Mouse (Mus musculus): ENCODE measurements around the gene Dcaf1. TPM values are rescaled to one million over a fixed set of nuclear protein-coding genes. Genes with fewer than 3 reads are reported as not detected.

The Dcaf1 gene
- total and polyA plus RNA-seq, 3 experiments = 40.9 to 43.9 (median 42.9) TPM

- TF ChIP-seq HCFC1 (IDR thresholded peaks at IDR 0.05; ENCODE audit: low read depth, low read length) = peak; percentile 78
- TF ChIP-seq MYC (IDR thresholded peaks at IDR 0.05; ENCODE audit: low read depth, low read length) = no peak; the same call in 1 of the 2 replicates
- peak; percentile 98 for TF ChIP-seq USF1 (IDR thresholded peaks at IDR 0.05; ENCODE audit: low read depth, low read length)
- TF ChIP-seq MAX (IDR thresholded peaks at IDR 0.05; ENCODE audit: low read length) = peak; percentile 98
- no peak for TF ChIP-seq ZNF384 (IDR thresholded peaks at IDR 0.05; ENCODE audit: low read depth, low read length)
- TF ChIP-seq E2F4 (IDR thresholded peaks at IDR 0.05; ENCODE audit: insufficient replicate concordance, low read depth, low read length) = no peak
- TF ChIP-seq NRF1 (IDR thresholded peaks at IDR 0.05; ENCODE audit: low read depth, low read length) = peak; percentile 82
- peak; percentile 73 for TF ChIP-seq POLR2A (IDR thresholded peaks at IDR 0.05; ENCODE audit: low read depth, low read length)
- TF ChIP-seq RCOR1 (conservative IDR thresholded peaks at IDR 0.05; ENCODE audit: low read depth, low read length) = no peak
- no peak for TF ChIP-seq ETS1 (conservative IDR thresholded peaks at IDR 0.05; ENCODE audit: low read depth, low read length)
- TF ChIP-seq MEF2A (IDR thresholded peaks at IDR 0.05; ENCODE audit: borderline replicate concordance, low read depth, low read length) = peak; percentile 78; the same call in 1 of the 2 replicates
- no peak; the same call in 1 of the 2 replicates for TF ChIP-seq ZMIZ1 (IDR thresholded peaks at IDR 0.05; ENCODE audit: low read depth, low read length)
Measured at GRCm38 (mm10) chr9:106886828-106887702, 65.4 kb downstream of the Dcaf1 start, which contains the start of gene Rbm15b (continued).

GRCm38 (mm10) chr9:106888346-106888745 lies 66.7 kb downstream of the Dcaf1 start:
- peaks cover 18 to 63% of the 10 kb centered on the region in 2 experiments for H3K4me1 ChIP-seq (ENCODE audit: control insufficient read depth in 1 of 2, insufficient read depth in 2 of 2)
- H3K27ac ChIP-seq (ENCODE audit: insufficient read depth, low read depth) = no peak overlapping the region
- no peak overlapping the region for H3K9ac ChIP-seq (ENCODE audit: insufficient read depth, low read depth)

GRCm38 (mm10) chr9:106889321-106889720 lies 67.6 kb downstream of the Dcaf1 start:
- H3K9me3 ChIP-seq (replicated peaks; ENCODE audit: low read length) = no peaks in the 10 kb centered on the region
- H3K79me2 ChIP-seq (replicated peaks; ENCODE audit: control insufficient read depth, extremely low read depth, insufficient read depth, poor library complexity, severe bottlenecking) = peaks cover 45% of the 10 kb centered on the region
- dilution Hi-C loops (cut with MboI; ENCODE audit: extremely low pct_ligation_motif_present, extremely low pct_unique_long_range_greater_than_20kb, low sequenced_read_pairs) = no loop called here
- no peak overlapping the region for H3K9ac ChIP-seq (ENCODE audit: insufficient read depth, low read depth)
- no peak overlapping the region for H3K4me2 ChIP-seq (ENCODE audit: insufficient read depth, low read depth, poor library complexity, severe bottlenecking)
- no peaks in the 10 kb centered on the region for H3K27me3 ChIP-seq (replicated peaks)
- H3K4me3 ChIP-seq (replicated peaks in 1 of 3; ENCODE audit: low read depth in 2 of 3, low read length in 2 of 3, poor library complexity in 1 of 3) = no peak overlapping the region
- H3K36me3 ChIP-seq (replicated peaks in 1 of 2; ENCODE audit: control insufficient read depth in 1 of 2, insufficient read depth in 1 of 2, low read length in 1 of 2) = peaks cover 27 to 45% of the 10 kb centered on the region in 2 experiments
- no peak for TF ChIP-seq ELF1 (IDR thresholded peaks at IDR 0.05; ENCODE audit: low read depth, low read length)
- TF ChIP-seq MEF2A (IDR thresholded peaks at IDR 0.05; ENCODE audit: borderline replicate concordance, low read depth, low read length) = no peak
- no peak for TF ChIP-seq ZNF384 (IDR thresholded peaks at IDR 0.05; ENCODE audit: low read depth, low read length)
- no peak for TF ChIP-seq NELFE (IDR thresholded peaks at IDR 0.05; ENCODE audit: low read depth, low read length)
- TF ChIP-seq HCFC1 (IDR thresholded peaks at IDR 0.05; ENCODE audit: low read depth, low read length) = no peak
- no peak for TF ChIP-seq IRF4 (IDR thresholded peaks at IDR 0.05; ENCODE audit: low read depth, low read length)
- no peak for TF ChIP-seq ETS1 (conservative IDR thresholded peaks at IDR 0.05; ENCODE audit: low read depth, low read length)
- no peak for TF ChIP-seq RAD21 (IDR thresholded peaks at IDR 0.05; ENCODE audit: low read depth, low read length)
- no peak for TF ChIP-seq TCF12 (IDR thresholded peaks at IDR 0.05; ENCODE audit: low read depth, low read length)
- TF ChIP-seq JUND (conservative IDR thresholded peaks at IDR 0.05; ENCODE audit: low read depth, low read length) = no peak
- TF ChIP-seq E2F4 (IDR thresholded peaks at IDR 0.05; ENCODE audit: insufficient replicate concordance, low read depth, low read length) = no peak
- TF ChIP-seq MAZ (IDR thresholded peaks at IDR 0.05; ENCODE audit: low read depth, low read length) = no peak
- no peak for TF ChIP-seq POLR2AphosphoS2 (IDR thresholded peaks at IDR 0.05; ENCODE audit: low read depth, low read length)
- no peak for DNase-seq (ENCODE audit: extremely low read depth)
- H3K4me1 ChIP-seq (ENCODE audit: control insufficient read depth in 1 of 2, insufficient read depth in 2 of 2) = peaks cover 14 to 57% of the 10 kb centered on the region in 2 experiments
- in situ Hi-C loops (cut with MboI; ENCODE audit: low pct_ligation_motif_present, low pct_unique_long_range_greater_than_20kb, low sequenced_read_pairs) = no loop called here
- no peak overlapping the region for H3K27ac ChIP-seq (ENCODE audit: insufficient read depth, low read depth)

More at GRCm38 (mm10) chr9:106888346-106888745, 66.7 kb downstream of the Dcaf1 start:
- no peaks in the 10 kb centered on the region for H3K9me3 ChIP-seq (replicated peaks; ENCODE audit: low read length)
- in situ Hi-C loops (cut with MboI; ENCODE audit: low pct_ligation_motif_present, low pct_unique_long_range_greater_than_20kb, low sequenced_read_pairs) (no loop called here), dilution Hi-C loops (cut with MboI; ENCODE audit: extremely low pct_ligation_motif_present, extremely low pct_unique_long_range_greater_than_20kb, low sequenced_read_pairs) (no loop called here)
- H3K36me3 ChIP-seq (replicated peaks in 1 of 2; ENCODE audit: control insufficient read depth in 1 of 2, insufficient read depth in 1 of 2, low read length in 1 of 2) = peaks cover 30 to 51% of the 10 kb centered on the region in 2 experiments
- TF ChIP-seq ZMIZ1 (IDR thresholded peaks at IDR 0.05; ENCODE audit: low read depth, low read length) = no peak
- no peak for TF ChIP-seq ZNF384 (IDR thresholded peaks at IDR 0.05; ENCODE audit: low read depth, low read length)
- TF ChIP-seq HCFC1 (IDR thresholded peaks at IDR 0.05; ENCODE audit: low read depth, low read length) = no peak
- TF ChIP-seq RCOR1 (conservative IDR thresholded peaks at IDR 0.05; ENCODE audit: low read depth, low read length) = no peak
- TF ChIP-seq NELFE (IDR thresholded peaks at IDR 0.05; ENCODE audit: low read depth, low read length) = no peak
- TF ChIP-seq KAT2A (IDR thresholded peaks at IDR 0.05; ENCODE audit: insufficient replicate concordance, low read length) = no peak
- H3K4me3 ChIP-seq (replicated peaks in 1 of 3; ENCODE audit: low read depth in 2 of 3, low read length in 2 of 3, poor library complexity in 1 of 3) = no peak overlapping the region
- H3K79me2 ChIP-seq (replicated peaks; ENCODE audit: control insufficient read depth, extremely low read depth, insufficient read depth, poor library complexity, severe bottlenecking) = peaks cover 53% of the 10 kb centered on the region
- no peaks in the 10 kb centered on the region for H3K27me3 ChIP-seq (replicated peaks)
- no peak overlapping the region for H3K4me2 ChIP-seq (ENCODE audit: insufficient read depth, low read depth, poor library complexity, severe bottlenecking)
- no peak for DNase-seq (ENCODE audit: extremely low read depth)
